Mouse (Mus musculus) heart, embryonic 13.5 days (tissue): Measurements from ENCODE around the gene Them7. TPM values are rescaled to one million over a fixed set of nuclear protein-coding genes. Genes with fewer than 3 reads are reported as not detected.
A peak's percentile ranks its signal among the peaks of the same experiment; 100 is the strongest.

Experiments used
- ATAC-seq: fragments of 200-750 bp; cut with Nextera tagmentation; 2 replicates; pipeline ENCODE4 v1.8.0; 2017; ENCODE audit warnings: moderate TSS enrichment; ENCODE audit not compliant: insufficient number of reproducible peaks, low FRiP score, low TSS enrichment; ENCODE audit errors: extremely low read depth
- H3K27ac ChIP-seq: fragments of 300-500 bp; sonication (generic); replicated peaks from 2 replicates; pipeline ENCODE4 v1.5.1; 2015; ENCODE audit warnings: moderate library complexity, mild to moderate bottlenecking, inconsistent platforms
- H3K27me3 ChIP-seq: fragments of 300-500 bp; sonication (generic); replicated peaks from 2 replicates; pipeline ENCODE4 v1.6.1; 2015; ENCODE audit warnings: mild to moderate bottlenecking, inconsistent platforms
- H3K36me3 ChIP-seq: fragments of 300-500 bp; sonication (generic); 2 replicates; pipeline ENCODE4 v1.6.1; 2015; ENCODE audit warnings: mild to moderate bottlenecking, inconsistent platforms
- H3K4me1 ChIP-seq: fragments of 300-500 bp; sonication (generic); 2 replicates; pipeline ENCODE4 v1.6.1; 2015; ENCODE audit warnings: inconsistent platforms
- H3K4me2 ChIP-seq: fragments of 300-500 bp; sonication (generic); 2 replicates; pipeline ENCODE4 v1.6.1; 2015; ENCODE audit warnings: inconsistent platforms, mild to moderate bottlenecking, moderate library complexity
- H3K4me3 ChIP-seq: fragments of 300-500 bp; sonication (generic); 2 replicates; pipeline ENCODE4 v1.5.1; 2015; ENCODE audit warnings: moderate library complexity, mild to moderate bottlenecking, inconsistent platforms
- H3K9ac ChIP-seq: fragments of 300-500 bp; sonication (generic); 2 replicates; pipeline ENCODE4 v1.6.1; 2015; ENCODE audit warnings: inconsistent platforms, mild to moderate bottlenecking, moderate library complexity
- H3K9me3 ChIP-seq: fragments of 300-500 bp; sonication (generic); 2 replicates; pipeline ENCODE4 v1.6.1; 2016; ENCODE audit warnings: inconsistent platforms
- WGBS: fragments of 180-500 bp; shearing (Covaris S2); methylation state at CpG from one replicate; pipeline ENCODE4 v1.1.7; 2015; ENCODE audit warnings: mixed read lengths; 5-methylcytosine and 5-hydroxymethylcytosine counted together
- polyA plus RNA-seq: library from polyadenylated mRNA; unstranded; fragments of >200 nt; fragmentation: Nextera tagmentation; extraction: Ambion mirVana; gene quantifications from 2 replicates; pipeline ENCODE4 v1.2.1, GENCODE M21; 2015

Gene Them7
- polyA plus RNA-seq, 1 experiment from 2014 or later: 1.2 TPM

DNA sequence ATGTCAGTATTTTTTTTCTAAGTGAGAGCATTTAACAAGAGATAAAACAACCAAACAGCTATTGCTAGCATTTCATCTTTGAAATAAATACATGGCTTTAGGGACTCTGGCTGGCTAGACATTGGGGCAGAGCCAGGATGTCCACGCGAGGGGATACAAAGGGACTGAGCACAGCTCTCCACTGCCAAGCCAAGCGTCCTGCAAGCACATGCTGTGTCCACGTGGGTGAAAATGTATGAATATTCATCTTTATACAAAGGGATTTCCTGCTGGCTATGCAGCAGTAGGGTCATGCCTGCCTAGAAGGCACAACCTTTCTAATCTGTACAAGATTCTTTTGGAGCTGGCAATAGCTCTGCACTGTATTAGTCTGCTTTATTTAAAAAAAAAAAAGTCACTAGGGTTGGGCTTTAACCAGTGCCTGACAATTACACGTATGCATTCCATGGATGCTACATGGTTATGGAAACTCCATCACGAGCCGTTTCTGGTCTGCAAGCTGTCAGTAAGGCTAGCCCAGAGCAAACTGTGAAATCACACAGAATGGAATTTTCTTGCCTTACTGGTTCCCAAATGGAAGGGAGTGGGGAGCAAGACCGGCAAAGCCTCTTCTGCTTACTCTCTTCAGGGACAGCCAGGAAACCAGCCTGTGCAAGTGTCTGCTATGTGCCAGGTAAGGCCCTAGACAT is 192.7 kb downstream of the Them7 start:
- Histone ChIP-seq H3K4me2 (no peak overlapping the region), H3K4me1 (peaks cover 26% of the 10 kb centered on the region), H3K27me3 (0 out of 2 replicates have a peak, but pooled peaks cover 5% of the 10 kb centered on the region), H3K36me3 (no peaks in the 10 kb centered on the region), H3K4me3 (no peak overlapping the region), H3K9ac (no peak overlapping the region), H3K27ac (no peak overlapping the region), H3K9me3 (no peaks in the 10 kb centered on the region)
- ATAC-seq: no peak
- WGBS: 65% methylated on average over 8 of the region's 8 CpGs

DNA sequence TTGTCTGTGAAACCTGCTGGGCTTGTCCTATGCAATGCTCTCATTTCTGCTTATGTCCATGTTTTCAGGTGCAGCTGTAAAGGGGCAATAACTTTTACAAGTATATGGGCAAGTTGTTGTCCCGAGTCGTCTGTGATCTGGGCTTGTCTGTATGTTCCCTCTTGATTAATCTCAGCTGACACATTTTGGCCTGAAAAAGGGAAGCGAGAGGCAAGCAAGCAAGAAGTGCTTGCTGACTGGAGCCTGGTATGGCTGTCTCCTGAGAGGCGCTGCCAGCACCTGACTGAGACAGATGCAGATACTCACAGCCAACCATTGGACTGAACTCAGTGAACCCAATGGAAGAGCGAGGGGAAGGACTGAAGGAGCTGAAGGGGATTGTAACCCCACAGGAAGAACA is 193.5 kb downstream of the Them7 start:
- Histone ChIP-seq H3K36me3 (no peaks in the 10 kb centered on the region), H3K4me1 (peaks cover 26% of the 10 kb centered on the region), H3K9ac (no peak overlapping the region), H3K27ac (no peak overlapping the region), H3K27me3 (0 out of 2 replicates have a peak, but pooled peaks cover 5% of the 10 kb centered on the region), H3K9me3 (no peaks in the 10 kb centered on the region), H3K4me2 (no peak overlapping the region), H3K4me3 (no peak overlapping the region)
- 75% methylated on average over 5 of the region's 5 CpGs for WGBS
- ATAC-seq: no peak

DNA sequence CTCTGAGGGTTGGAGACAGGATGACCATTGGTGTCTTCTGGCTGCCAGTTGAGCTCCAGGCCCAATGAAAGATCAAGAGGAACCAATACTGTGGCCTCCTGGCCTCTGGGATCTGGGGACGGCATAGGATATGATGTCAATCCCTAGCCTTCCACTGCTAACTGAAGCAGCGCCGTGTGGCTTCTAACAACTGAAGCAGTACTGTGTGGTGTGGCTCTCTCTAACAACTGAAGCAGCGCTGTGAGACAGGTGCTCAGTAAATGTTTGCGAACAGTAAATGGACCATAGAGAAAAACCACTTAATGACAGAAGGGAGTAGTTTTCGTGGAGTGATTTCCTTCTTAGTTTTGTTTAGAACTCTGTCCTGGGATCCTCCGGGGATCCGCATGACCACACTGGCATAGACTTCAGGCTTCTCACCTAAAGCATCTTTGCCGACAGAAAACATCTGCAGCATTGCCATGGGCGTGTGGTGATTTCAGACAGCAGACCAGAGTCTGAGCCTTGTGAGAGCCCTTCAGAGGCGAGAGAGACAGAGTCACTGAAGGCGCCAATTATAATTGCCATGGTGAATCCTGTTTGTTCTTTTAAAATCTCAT is 194.6 kb downstream of the Them7 start:
- ATAC-seq: no peak
- Histone ChIP-seq H3K36me3 (no peaks in the 10 kb centered on the region), H3K27me3 (0 out of 2 replicates have a peak, but pooled peaks cover 5% of the 10 kb centered on the region), H3K27ac (no peak overlapping the region), H3K9me3 (no peaks in the 10 kb centered on the region), H3K4me1 (peaks cover 26% of the 10 kb centered on the region), H3K4me2 (no peak overlapping the region), H3K9ac (no peak overlapping the region), H3K4me3 (no peak overlapping the region)
- 86% methylated on average over 12 of the region's 12 CpGs for WGBS

DNA sequence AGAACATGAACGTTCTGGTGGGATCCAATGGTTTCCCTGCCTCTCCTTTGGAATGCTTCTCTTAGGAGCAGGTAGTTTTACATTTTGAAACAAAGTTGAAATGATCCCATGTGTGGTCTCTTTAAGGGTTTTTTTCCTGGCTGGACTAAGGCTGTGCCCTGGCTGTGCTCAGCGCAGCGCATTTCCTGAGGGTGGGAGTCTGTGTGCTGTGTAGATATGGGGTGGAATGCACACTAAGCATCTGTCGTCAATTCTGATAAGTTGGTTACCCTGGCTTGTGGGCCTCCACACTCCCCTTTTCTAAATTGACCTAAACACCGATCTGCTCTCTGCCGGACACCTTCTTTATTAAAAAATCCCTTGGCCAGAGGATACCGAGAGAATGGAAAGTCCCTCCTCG is 203.3 kb downstream of the Them7 start:
- Histone ChIP-seq H3K4me2 (peak overlapping the region; percentile 64), H3K4me3 (peak overlapping the region; percentile 33)
- ATAC-seq: no peak

DNA sequence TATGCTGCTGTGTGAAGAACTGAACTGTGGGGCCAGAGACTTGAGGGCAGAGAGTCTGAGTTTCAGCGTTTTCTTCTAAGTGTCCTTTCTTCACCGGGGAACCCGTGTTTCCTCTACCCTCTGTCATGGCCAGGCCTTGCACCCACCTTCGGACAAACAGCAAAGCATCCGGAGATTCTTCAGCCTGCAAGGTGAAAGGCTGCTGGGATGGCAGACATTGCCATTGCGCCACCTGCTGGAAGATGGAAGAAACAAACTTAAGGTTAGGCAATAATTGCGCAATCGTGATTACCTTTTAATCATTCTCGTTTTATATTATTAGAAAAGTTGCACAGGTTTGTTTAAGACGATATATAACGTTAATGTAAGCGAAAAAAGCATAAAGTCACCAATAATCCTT is 203.9 kb downstream of the Them7 start:
- Histone ChIP-seq H3K4me1 (peaks cover 16% of the 10 kb centered on the region), H3K9me3 (no peaks in the 10 kb centered on the region), H3K27me3 (peaks cover 11% of the 10 kb centered on the region), H3K4me2 (peak overlapping the region; percentile 64), H3K36me3 (no peaks in the 10 kb centered on the region), H3K9ac (no peak overlapping the region; the same call in 1 of the 2 replicates), H3K4me3 (peak overlapping the region; percentile 33), H3K27ac (no peak overlapping the region)
- 2% methylated on average over 12 of the region's 12 CpGs for WGBS
- no peak for ATAC-seq

More for the DNA sequence above, 203.3 kb downstream of the Them7 start:
- Histone ChIP-seq H3K9ac (no peak overlapping the region; the same call in 1 of the 2 replicates), H3K9me3 (no peaks in the 10 kb centered on the region), H3K27me3 (peaks cover 11% of the 10 kb centered on the region), H3K27ac (no peak overlapping the region), H3K36me3 (no peaks in the 10 kb centered on the region), H3K4me1 (peaks cover 12% of the 10 kb centered on the region)
- 22% methylated on average over 8 of the region's 8 CpGs for WGBS

DNA sequence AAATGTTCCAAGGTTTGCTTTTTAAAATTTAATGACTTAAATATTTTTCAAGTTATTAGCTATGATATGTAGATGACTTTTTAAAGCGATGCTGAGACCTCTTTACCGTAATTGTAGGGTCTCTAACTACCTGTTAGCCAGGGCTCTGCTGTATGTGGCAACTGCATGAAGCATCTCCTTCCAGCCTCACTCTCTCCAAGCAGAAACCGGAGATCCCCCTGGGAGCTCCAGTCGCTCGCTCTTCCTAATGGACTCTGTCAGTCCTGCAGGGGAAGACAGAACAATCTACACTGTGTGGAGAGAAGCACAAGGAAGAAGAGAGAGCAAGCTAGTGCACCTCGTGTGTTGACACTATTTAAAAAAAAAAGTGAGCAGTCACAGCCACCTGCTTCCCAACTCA is 204.3 kb downstream of the Them7 start:
- no peak overlapping the region for H3K27ac ChIP-seq
- no peak overlapping the region for H3K9ac ChIP-seq
- no peaks in the 10 kb centered on the region for H3K36me3 ChIP-seq
- H3K4me3 ChIP-seq: no peak overlapping the region
- no peak overlapping the region for H3K4me2 ChIP-seq
- no peaks in the 10 kb centered on the region for H3K9me3 ChIP-seq
- ATAC-seq: no peak
- peaks cover 11% of the 10 kb centered on the region for H3K27me3 ChIP-seq
- WGBS: 20% methylated on average over 6 of the region's 6 CpGs
- H3K4me1 ChIP-seq: peaks cover 20% of the 10 kb centered on the region

Other genes with a start within 250 kb of the Them7 start
- gene Eif3m, start 207.2 kb upstream of the Them7 start, polyA plus RNA-seq: 196 and 215 TPM in 2 replicates
- not detected in 2 replicates for gene Gm11060, start 132.3 kb upstream of the Them7 start, polyA plus RNA-seq
- 22.2 and 26.1 TPM in 2 replicates for gene Wt1, start 97.8 kb upstream of the Them7 start, polyA plus RNA-seq
- 157 and 158 TPM in 2 replicates for gene Rcn1, start 175.0 kb downstream of the Them7 start, polyA plus RNA-seq